Mouse (Mus musculus) E14TG2a.4 (cell line): ENCODE data around the gene Lrrc28.
A peak's percentile ranks its signal among the peaks of the same experiment; 100 is the strongest.

ENCODE experiments used
- H3K27me3 ChIP-seq: 2 replicates; pipeline ENCODE4 v1.6.1; 2014; ENCODE audit warnings: low read length, control low read depth; ENCODE audit not compliant: insufficient read depth
- H3K36me3 ChIP-seq: 2 replicates; pipeline ENCODE4 v1.6.1; 2014; ENCODE audit warnings: low read length, control low read depth; ENCODE audit not compliant: insufficient read depth
- H3K4me1 ChIP-seq: replicated peaks from 2 replicates; pipeline ENCODE4 v1.6.1; 2014; ENCODE audit warnings: low read depth, low read length, control low read depth
- H3K4me3 ChIP-seq: replicated peaks from 2 replicates; pipeline ENCODE4 v1.5.1; 2014; ENCODE audit warnings: mild to moderate bottlenecking, low read length
- H3K9me3 ChIP-seq: 2 replicates; pipeline ENCODE4 v1.6.1; 2014; ENCODE audit warnings: low read length, control low read depth
- CTCF ChIP-seq: conservative IDR thresholded peaks from 2 replicates; pipeline ENCODE4 v1.5.1; 2014; ENCODE audit warnings: low read length
- NANOG ChIP-seq: IDR thresholded peaks from 2 replicates; pipeline ENCODE4 v1.6.1; 2014; ENCODE audit warnings: borderline replicate concordance, low read length, mixed read lengths
- POU5F1 ChIP-seq: IDR thresholded peaks from 2 replicates; pipeline ENCODE4 v1.6.1; 2014; ENCODE audit warnings: low read length, borderline replicate concordance

The Lrrc28 gene

DNA sequence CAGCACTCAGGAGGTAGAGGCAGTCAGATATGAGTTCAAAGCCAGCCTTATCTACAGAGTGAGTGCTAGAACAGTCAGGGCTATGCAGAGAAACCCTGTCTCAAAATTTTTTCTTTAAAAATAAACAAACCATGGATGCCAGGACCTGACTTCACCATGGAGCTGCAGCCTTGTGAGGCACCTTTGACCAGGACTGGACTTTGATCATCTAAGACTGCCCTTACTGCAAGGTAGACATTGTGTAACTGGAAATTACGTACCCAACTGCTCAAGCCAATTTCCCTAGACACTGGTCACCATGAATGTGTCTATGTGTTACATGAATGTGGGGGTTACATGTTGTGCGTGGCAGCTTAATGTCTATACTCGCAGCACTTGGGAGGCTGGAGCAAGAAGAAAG lies 10.9 kb downstream of the Lrrc28 start:
- Histone ChIP-seq H3K27me3 (no peaks in the 10 kb centered on the region), H3K9me3 (no peaks in the 10 kb centered on the region), H3K4me1 (peaks cover 5% of the 10 kb centered on the region; the same call in 1 of the 2 replicates), H3K36me3 (no peaks in the 10 kb centered on the region), H3K4me3 (no peak overlapping the region)
- TF ChIP-seq POU5F1 = no peak

DNA sequence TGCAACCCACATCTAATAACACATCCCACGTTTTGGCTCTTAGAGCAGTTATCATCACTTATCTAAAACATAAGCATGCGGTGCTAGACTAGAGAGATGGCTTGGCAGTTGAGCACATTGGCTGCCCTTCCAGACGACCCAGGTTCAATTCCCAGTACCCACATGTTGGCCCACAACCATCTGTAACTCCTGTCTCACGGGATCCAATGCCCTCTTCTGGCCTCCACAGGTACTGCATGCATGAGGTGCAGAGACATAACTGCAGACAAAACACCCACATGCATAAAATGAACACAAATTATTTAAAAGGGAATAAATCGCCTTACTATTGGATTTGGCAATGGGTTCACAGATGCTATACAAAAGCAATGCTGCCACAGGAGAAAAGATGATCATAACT lies 12.7 kb downstream of the Lrrc28 start:
- Histone ChIP-seq H3K4me3 (no peak overlapping the region), H3K9me3 (no peaks in the 10 kb centered on the region), H3K27me3 (no peaks in the 10 kb centered on the region), H3K36me3 (no peaks in the 10 kb centered on the region), H3K4me1 (peaks cover 6% of the 10 kb centered on the region; the same call in 1 of the 2 replicates)
- TF ChIP-seq POU5F1 (no peak), CTCF (peak; percentile 41), NANOG (no peak)

DNA sequence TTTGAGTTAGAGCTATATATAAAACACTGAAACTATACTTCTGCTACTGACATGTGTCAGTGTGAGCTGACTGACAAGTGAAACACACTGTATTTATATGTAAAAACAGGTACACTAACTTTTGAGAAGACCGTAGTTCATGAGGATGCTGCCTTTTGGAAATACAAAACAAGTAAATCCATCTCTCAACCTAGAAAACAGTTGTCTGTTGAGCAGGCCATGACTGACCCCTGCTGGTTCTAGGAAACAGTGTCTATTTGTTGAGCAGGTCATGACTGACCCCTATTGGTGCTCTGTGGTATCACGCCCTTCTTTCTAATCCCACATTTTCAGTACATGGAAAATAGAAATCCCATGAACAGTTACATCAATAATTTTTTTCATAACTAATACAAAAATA lies 14.3 kb downstream of the Lrrc28 start:
- Histone ChIP-seq H3K4me3 (no peak overlapping the region), H3K9me3 (no peaks in the 10 kb centered on the region), H3K36me3 (no peaks in the 10 kb centered on the region), H3K4me1 (peaks cover 6% of the 10 kb centered on the region; the same call in 1 of the 2 replicates), H3K27me3 (no peaks in the 10 kb centered on the region)
- peak; percentile 69 for TF ChIP-seq CTCF
- no peak for TF ChIP-seq POU5F1

DNA sequence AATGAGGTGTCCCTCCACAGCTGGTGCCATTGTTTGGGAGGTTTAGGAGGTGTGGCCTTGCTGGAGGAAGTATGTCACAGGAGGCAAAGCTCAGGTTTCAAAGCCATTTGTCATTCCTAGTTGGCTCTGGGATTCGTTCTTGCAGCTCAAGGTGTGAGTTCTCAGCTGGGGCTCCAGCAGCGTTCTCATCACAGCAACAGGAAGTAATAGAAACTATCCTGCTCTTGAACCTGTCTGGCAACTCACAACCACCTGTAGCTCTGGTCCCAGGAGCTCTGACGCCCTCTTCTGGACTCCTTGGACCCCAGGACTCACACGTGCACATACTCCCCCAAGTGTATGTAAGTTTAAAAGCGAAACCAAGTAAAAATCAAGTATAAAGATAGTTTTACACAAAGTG lies 15.4 kb downstream of the Lrrc28 start:
- no peaks in the 10 kb centered on the region for H3K36me3 ChIP-seq
- peaks cover 6% of the 10 kb centered on the region; the same call in 1 of the 2 replicates for H3K4me1 ChIP-seq
- H3K9me3 ChIP-seq = no peaks in the 10 kb centered on the region
- H3K4me3 ChIP-seq = no peak overlapping the region
- TF ChIP-seq NANOG (no peak), CTCF (0 out of 2 replicates have a peak, but pooled peaks have one; percentile 10), POU5F1 (no peak)
- H3K27me3 ChIP-seq = no peaks in the 10 kb centered on the region

DNA sequence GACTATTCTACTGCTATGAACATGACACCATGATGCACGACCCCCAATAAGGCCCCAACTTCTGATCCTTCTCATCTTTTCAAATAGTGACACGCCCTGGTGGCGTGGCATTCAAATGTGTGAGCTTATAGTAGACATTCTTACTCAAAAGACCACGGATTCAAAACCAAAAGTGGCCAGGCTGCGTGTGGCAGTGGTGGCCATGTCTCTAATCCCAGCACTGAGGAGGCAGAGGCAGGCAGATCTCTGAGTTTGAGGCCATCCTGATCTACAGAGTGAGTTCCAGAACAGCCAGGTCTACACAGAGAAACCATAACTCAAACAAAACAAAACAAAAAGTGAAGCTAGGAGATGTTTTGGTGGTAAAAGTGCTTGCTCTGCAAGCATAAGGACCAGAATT lies 18.4 kb downstream of the Lrrc28 start:
- TF ChIP-seq CTCF = no peak
- no peak for TF ChIP-seq POU5F1
- TF ChIP-seq NANOG = no peak
- no peaks in the 10 kb centered on the region for H3K9me3 ChIP-seq
- H3K27me3 ChIP-seq = no peaks in the 10 kb centered on the region
- H3K4me1 ChIP-seq = peaks cover 6% of the 10 kb centered on the region; the same call in 1 of the 2 replicates
- no peak overlapping the region for H3K4me3 ChIP-seq
- no peaks in the 10 kb centered on the region for H3K36me3 ChIP-seq

DNA sequence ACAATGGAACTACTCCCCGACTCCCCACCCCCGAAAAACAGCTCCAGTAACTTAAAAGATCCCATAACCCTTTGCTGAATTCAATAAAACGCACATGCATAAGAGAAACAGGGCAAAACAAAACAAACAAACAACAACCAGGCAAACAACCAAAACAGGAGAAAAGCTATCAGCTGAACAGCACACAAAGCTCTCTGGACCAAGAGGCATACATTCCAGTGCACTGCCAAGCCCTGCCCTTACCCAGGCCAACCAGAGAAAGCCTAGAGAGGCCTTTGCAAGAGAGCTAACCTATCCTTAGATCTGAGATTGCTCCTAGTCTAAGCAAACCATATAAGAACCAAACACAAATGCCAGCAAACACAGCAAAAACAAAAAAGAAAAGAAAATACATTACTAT lies 22.9 kb downstream of the Lrrc28 start:
- Histone ChIP-seq H3K36me3 (peaks cover 8% of the 10 kb centered on the region; the same call in 1 of the 2 replicates), H3K9me3 (no peaks in the 10 kb centered on the region), H3K4me1 (no peaks in the 10 kb centered on the region), H3K4me3 (no peak overlapping the region), H3K27me3 (no peaks in the 10 kb centered on the region)
- TF ChIP-seq CTCF (no peak), POU5F1 (no peak)

DNA sequence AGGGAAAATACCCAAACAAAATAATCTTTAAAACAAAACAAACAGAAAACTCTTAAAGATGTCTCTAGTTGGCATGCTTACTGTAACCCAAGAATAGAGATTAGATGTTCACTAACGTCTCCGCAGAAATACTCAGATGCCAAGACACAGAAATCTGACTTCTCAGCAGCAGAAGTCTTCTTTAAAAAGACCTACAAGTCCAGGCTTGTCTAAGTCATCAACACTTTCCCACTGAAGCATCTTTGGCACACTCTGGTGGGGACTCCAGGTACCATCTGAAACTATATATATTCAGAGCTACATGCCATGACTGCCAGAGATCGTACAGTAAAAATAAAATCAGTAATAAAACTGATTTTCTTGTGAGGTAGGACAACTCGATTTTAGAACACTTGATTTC lies 25.2 kb downstream of the Lrrc28 start:
- Histone ChIP-seq H3K27me3 (no peaks in the 10 kb centered on the region), H3K9me3 (no peaks in the 10 kb centered on the region), H3K4me1 (no peaks in the 10 kb centered on the region), H3K4me3 (peak overlapping the region; percentile 39), H3K36me3 (peaks cover 11% of the 10 kb centered on the region; the same call in 1 of the 2 replicates)
- TF ChIP-seq NANOG (no peak), CTCF (no peak), POU5F1 (no peak)

DNA sequence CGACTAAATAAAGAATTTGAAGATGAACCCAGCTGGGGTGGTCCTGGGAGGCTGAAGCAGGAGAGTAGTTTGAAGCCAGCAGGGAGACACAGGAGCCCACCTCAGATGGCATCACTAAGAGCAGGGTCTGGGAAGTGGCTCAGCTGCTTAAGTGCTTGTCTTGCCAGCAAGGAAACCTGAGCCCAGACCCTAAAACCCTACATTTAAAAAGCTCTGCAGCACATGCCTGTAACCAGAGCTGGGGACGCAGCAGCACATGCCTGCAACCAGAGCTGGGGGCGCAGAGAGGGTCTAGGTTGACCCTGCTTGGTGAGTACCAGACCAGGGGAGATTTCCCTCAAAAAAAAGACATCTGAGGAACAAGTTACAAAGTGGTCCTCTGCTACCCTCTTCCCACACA lies 26.8 kb downstream of the Lrrc28 start:
- Histone ChIP-seq H3K27me3 (no peaks in the 10 kb centered on the region), H3K36me3 (peaks cover 11% of the 10 kb centered on the region; the same call in 1 of the 2 replicates), H3K4me1 (peaks cover 12% of the 10 kb centered on the region), H3K4me3 (no peak overlapping the region), H3K9me3 (no peaks in the 10 kb centered on the region)
- no peak for TF ChIP-seq POU5F1
- no peak for TF ChIP-seq NANOG
- TF ChIP-seq CTCF = no peak

DNA sequence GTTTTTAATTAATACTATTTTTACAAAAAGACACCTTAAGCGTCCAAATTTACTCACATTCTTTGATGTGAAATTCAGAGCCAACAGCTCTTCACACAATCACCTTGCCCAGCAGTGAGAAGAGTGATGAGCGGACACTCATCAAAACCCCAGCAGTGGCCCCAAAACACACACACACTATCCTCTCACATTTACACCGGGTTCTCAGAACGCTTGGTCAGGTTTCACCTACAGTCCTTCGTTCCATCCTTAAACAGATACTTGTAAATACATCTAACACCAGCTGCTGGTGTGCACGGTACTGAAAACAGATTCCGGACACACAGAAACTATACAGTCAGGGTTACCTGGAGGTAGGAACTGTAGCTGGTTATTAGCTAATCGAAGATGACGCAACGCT lies 27.4 kb downstream of the Lrrc28 start:
- Histone ChIP-seq H3K4me1 (peaks cover 15% of the 10 kb centered on the region), H3K27me3 (no peaks in the 10 kb centered on the region), H3K4me3 (no peak overlapping the region), H3K36me3 (peaks cover 11% of the 10 kb centered on the region; the same call in 1 of the 2 replicates), H3K9me3 (no peaks in the 10 kb centered on the region)
- TF ChIP-seq CTCF (no peak), NANOG (no peak), POU5F1 (no peak)
